Mouse (Mus musculus): ENCODE measurements around the gene Sox5. TPM values are rescaled to one million over a fixed set of nuclear protein-coding genes. Genes with fewer than 3 reads are reported as not detected.

The Sox5 gene
- total and polyA plus RNA-seq, 3 experiments, result 0.08 to 0.47 (median 0.46) TPM

DNA sequence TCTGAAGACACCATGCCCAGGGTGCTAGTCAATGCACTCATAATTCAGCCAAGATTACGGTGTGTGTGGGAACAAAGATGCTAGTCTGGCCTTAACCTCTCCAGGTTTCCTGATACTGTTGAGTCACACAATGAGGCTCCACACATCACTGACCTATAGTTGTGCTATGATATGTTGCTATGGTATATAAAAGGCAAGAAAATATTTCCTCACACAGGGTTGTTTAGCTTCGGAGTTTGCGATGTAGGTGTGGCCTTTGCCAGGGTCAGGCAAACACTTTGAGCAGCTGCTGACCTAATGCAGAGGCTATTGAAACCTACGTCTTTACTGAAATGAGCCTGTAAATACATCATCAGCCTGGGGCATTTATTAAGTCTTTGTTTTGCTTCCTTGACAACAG, 833.7 kb downstream of the Sox5 start:
- H3K4me1 ChIP-seq (ENCODE audit: control insufficient read depth in 1 of 2, insufficient read depth in 2 of 2), result no peaks in the 10 kb centered on the region; a peak in 1 of 4 replicates
- dilution Hi-C loops (cut with MboI; ENCODE audit: extremely low pct_ligation_motif_present, extremely low pct_unique_long_range_greater_than_20kb, low sequenced_read_pairs), result no loop called here
- TF ChIP-seq NELFE (IDR thresholded peaks at IDR 0.05; ENCODE audit: low read depth, low read length), result no peak
- TF ChIP-seq RAD21 (IDR thresholded peaks at IDR 0.05; ENCODE audit: low read depth, low read length), result no peak
- no peak for TF ChIP-seq CHD1 (IDR thresholded peaks at IDR 0.05; ENCODE audit: low read depth, low read length)
- TF ChIP-seq GABPA (IDR thresholded peaks at IDR 0.05; ENCODE audit: insufficient replicate concordance, low read depth, low read length), result no peak
- TF ChIP-seq MYC (IDR thresholded peaks at IDR 0.05; ENCODE audit: low read depth, low read length), result no peak
- no peak for TF ChIP-seq JUND (conservative IDR thresholded peaks at IDR 0.05; ENCODE audit: low read depth, low read length)
- no peak for TF ChIP-seq UBTF (IDR thresholded peaks at IDR 0.05; ENCODE audit: low read depth, low read length)
- no peak for TF ChIP-seq RCOR1 (conservative IDR thresholded peaks at IDR 0.05; ENCODE audit: low read depth, low read length)
- TF ChIP-seq SMC3 (IDR thresholded peaks at IDR 0.05; ENCODE audit: low read depth, low read length), result no peak
- no peak for TF ChIP-seq CTCF (conservative IDR thresholded peaks at IDR 0.05 in 1 of 2, IDR thresholded peaks at IDR 0.05 in 1 of 2; ENCODE audit: low read depth in 2 of 2, low read length in 2 of 2)
- no peak overlapping the region for H3K4me2 ChIP-seq (ENCODE audit: insufficient read depth, low read depth, poor library complexity, severe bottlenecking)
- no peak overlapping the region for H3K4me3 ChIP-seq (replicated peaks in 1 of 3; ENCODE audit: low read depth in 2 of 3, low read length in 2 of 3, poor library complexity in 1 of 3)
- H3K9me3 ChIP-seq (replicated peaks; ENCODE audit: low read length), result no peaks in the 10 kb centered on the region
- H3K36me3 ChIP-seq (replicated peaks in 1 of 2; ENCODE audit: control insufficient read depth in 1 of 2, insufficient read depth in 1 of 2, low read length in 1 of 2), result no peaks in the 10 kb centered on the region
- no peak for DNase-seq (ENCODE audit: extremely low read depth)
- H3K27me3 ChIP-seq (replicated peaks), result no peaks in the 10 kb centered on the region
- no peaks in the 10 kb centered on the region for H3K79me2 ChIP-seq (replicated peaks; ENCODE audit: control insufficient read depth, extremely low read depth, insufficient read depth, poor library complexity, severe bottlenecking)
- H3K27ac ChIP-seq (ENCODE audit: insufficient read depth, low read depth), result no peak overlapping the region
- H3K9ac ChIP-seq (ENCODE audit: insufficient read depth, low read depth), result no peak overlapping the region
- in situ Hi-C loops (cut with MboI; ENCODE audit: low pct_ligation_motif_present, low pct_unique_long_range_greater_than_20kb, low sequenced_read_pairs), result no loop called here

DNA sequence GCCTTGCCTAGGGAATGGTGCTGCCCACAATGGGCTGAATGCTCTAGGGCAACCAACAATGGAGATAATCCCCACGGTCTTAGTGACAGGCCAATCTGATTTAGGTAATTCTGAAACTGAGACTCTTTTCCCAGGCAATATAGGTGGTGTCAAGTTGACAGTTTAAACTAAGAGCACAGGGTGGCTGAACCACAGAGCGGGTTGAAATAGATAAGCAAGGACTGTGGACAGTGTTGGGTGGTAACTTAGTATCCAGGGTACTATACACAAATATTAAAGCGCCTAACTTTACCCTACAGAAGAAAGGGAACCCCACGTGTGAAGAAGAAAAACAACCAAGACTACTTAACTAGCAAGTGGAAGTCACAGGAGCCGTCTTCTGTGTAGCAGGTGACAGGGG, 838.7 kb downstream of the Sox5 start:
- no peak for TF ChIP-seq TCF12 (IDR thresholded peaks at IDR 0.05; ENCODE audit: low read depth, low read length)
- no peak for TF ChIP-seq NELFE (IDR thresholded peaks at IDR 0.05; ENCODE audit: low read depth, low read length)
- no peak for TF ChIP-seq IRF4 (IDR thresholded peaks at IDR 0.05; ENCODE audit: low read depth, low read length)
- TF ChIP-seq ETS1 (conservative IDR thresholded peaks at IDR 0.05; ENCODE audit: low read depth, low read length), result no peak
- no peak for TF ChIP-seq HCFC1 (IDR thresholded peaks at IDR 0.05; ENCODE audit: low read depth, low read length)
- H3K27ac ChIP-seq (ENCODE audit: insufficient read depth, low read depth), result no peak overlapping the region
- no peaks in the 10 kb centered on the region for H3K27me3 ChIP-seq (replicated peaks)
- dilution Hi-C loops (cut with MboI; ENCODE audit: extremely low pct_ligation_motif_present, extremely low pct_unique_long_range_greater_than_20kb, low sequenced_read_pairs), result no loop called here
- H3K79me2 ChIP-seq (replicated peaks; ENCODE audit: control insufficient read depth, extremely low read depth, insufficient read depth, poor library complexity, severe bottlenecking), result no peaks in the 10 kb centered on the region
- H3K9me3 ChIP-seq (replicated peaks; ENCODE audit: low read length), result no peaks in the 10 kb centered on the region
- H3K4me3 ChIP-seq (replicated peaks in 1 of 3; ENCODE audit: low read depth in 2 of 3, low read length in 2 of 3, poor library complexity in 1 of 3), result no peak overlapping the region
- no peaks in the 10 kb centered on the region; a peak in 1 of 4 replicates for H3K4me1 ChIP-seq (ENCODE audit: control insufficient read depth in 1 of 2, insufficient read depth in 2 of 2)
- no peaks in the 10 kb centered on the region for H3K36me3 ChIP-seq (replicated peaks in 1 of 2; ENCODE audit: control insufficient read depth in 1 of 2, insufficient read depth in 1 of 2, low read length in 1 of 2)
- H3K9ac ChIP-seq (ENCODE audit: insufficient read depth, low read depth), result no peak overlapping the region
- in situ Hi-C loops (cut with MboI; ENCODE audit: low pct_ligation_motif_present, low pct_unique_long_range_greater_than_20kb, low sequenced_read_pairs), result no loop called here
- DNase-seq (ENCODE audit: extremely low read depth), result no peak
- no peak overlapping the region for H3K4me2 ChIP-seq (ENCODE audit: insufficient read depth, low read depth, poor library complexity, severe bottlenecking)

DNA sequence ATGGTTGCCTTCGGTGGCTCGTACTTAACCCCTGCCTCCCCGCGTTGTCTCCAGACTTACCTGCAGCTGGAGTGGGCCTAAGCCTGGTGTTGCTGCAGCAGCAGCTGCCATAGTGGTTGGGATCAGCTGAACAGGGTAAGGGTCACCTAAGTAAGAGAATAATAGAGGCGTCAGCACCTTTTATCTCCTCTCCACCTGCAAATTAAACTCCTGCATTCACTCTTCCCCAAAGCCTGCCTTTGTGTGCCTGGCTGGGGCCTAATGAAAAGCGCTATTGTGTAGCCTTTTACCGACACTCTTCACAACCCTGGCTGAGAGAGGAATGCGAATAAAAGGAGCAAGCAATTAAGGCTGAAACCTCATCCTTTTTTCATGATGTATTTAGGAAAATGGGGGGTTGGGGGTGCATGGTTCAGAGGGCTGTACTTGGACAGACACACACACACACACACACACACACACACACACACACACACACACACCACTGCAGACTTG, 840.4 kb downstream of the Sox5 start:
- H3K27ac ChIP-seq (ENCODE audit: insufficient read depth, low read depth), result no peak overlapping the region
- H3K4me2 ChIP-seq (ENCODE audit: insufficient read depth, low read depth, poor library complexity, severe bottlenecking), result no peak overlapping the region
- no peak overlapping the region for H3K4me3 ChIP-seq (replicated peaks in 1 of 3; ENCODE audit: low read depth in 2 of 3, low read length in 2 of 3, poor library complexity in 1 of 3)
- H3K27me3 ChIP-seq (replicated peaks), result no peaks in the 10 kb centered on the region
- H3K9ac ChIP-seq (ENCODE audit: insufficient read depth, low read depth), result no peak overlapping the region
- no peak for TF ChIP-seq NELFE (IDR thresholded peaks at IDR 0.05; ENCODE audit: low read depth, low read length)
- no peak for TF ChIP-seq HCFC1 (IDR thresholded peaks at IDR 0.05; ENCODE audit: low read depth, low read length)
- no peak for TF ChIP-seq CTCF (conservative IDR thresholded peaks at IDR 0.05 in 1 of 2, IDR thresholded peaks at IDR 0.05 in 1 of 2; ENCODE audit: low read depth in 2 of 2, low read length in 2 of 2)
- no peak for TF ChIP-seq EP300 (IDR thresholded peaks at IDR 0.05; ENCODE audit: low read length)
- in situ Hi-C loops (cut with MboI; ENCODE audit: low pct_ligation_motif_present, low pct_unique_long_range_greater_than_20kb, low sequenced_read_pairs) (no loop called here), dilution Hi-C loops (cut with MboI; ENCODE audit: extremely low pct_ligation_motif_present, extremely low pct_unique_long_range_greater_than_20kb, low sequenced_read_pairs) (no loop called here)
- DNase-seq (ENCODE audit: extremely low read depth), result no peak
- H3K4me1 ChIP-seq (ENCODE audit: control insufficient read depth in 1 of 2, insufficient read depth in 2 of 2), result no peaks in the 10 kb centered on the region; a peak in 1 of 4 replicates
- no peaks in the 10 kb centered on the region for H3K79me2 ChIP-seq (replicated peaks; ENCODE audit: control insufficient read depth, extremely low read depth, insufficient read depth, poor library complexity, severe bottlenecking)
- no peaks in the 10 kb centered on the region for H3K9me3 ChIP-seq (replicated peaks; ENCODE audit: low read length)
- no peaks in the 10 kb centered on the region for H3K36me3 ChIP-seq (replicated peaks in 1 of 2; ENCODE audit: control insufficient read depth in 1 of 2, insufficient read depth in 1 of 2, low read length in 1 of 2)

Measured in CH12.LX (cell line).